Mouse (Mus musculus) embryonic fibroblast, embryonic 13.5 days (primary cell): Measurements from ENCODE around the gene Rin2. TPM values are rescaled to one million over a fixed set of nuclear protein-coding genes. Genes with fewer than 3 reads are reported as not detected.
"Not testable (repeated sequence)": the region's sequence is repeated elsewhere in the genome, so short reads cannot be mapped to it uniquely, and the experiment has no call there.

ENCODE experiments used
- H3K27ac ChIP-seq: 2 replicates; pipeline ENCODE4 v1.5.1; 2012; ENCODE audit warnings: low read length, control low read depth, inconsistent platforms; ENCODE audit not compliant: insufficient read depth
- H3K4me1 ChIP-seq: 2 replicates; pipeline ENCODE4 v1.6.1; 2011; ENCODE audit warnings: low read length; ENCODE audit not compliant: control insufficient read depth, insufficient read depth
- H3K4me3 ChIP-seq: 2 replicates; pipeline ENCODE4 v1.5.1; 2011; ENCODE audit warnings: mild to moderate bottlenecking, control low read depth, low read length; ENCODE audit not compliant: insufficient read depth
- CTCF ChIP-seq: IDR thresholded peaks from 2 replicates; pipeline ENCODE4 v1.5.1; 2011; ENCODE audit warnings: mild to moderate bottlenecking, control low read depth, low read length, moderate library complexity, borderline replicate concordance; ENCODE audit not compliant: insufficient read depth
- POLR2A ChIP-seq: IDR thresholded peaks from 2 replicates; pipeline ENCODE4 v1.6.1; 2011; ENCODE audit warnings: low read depth, mild to moderate bottlenecking, control low read depth, low read length, moderate library complexity
- polyA plus RNA-seq: library from polyadenylated mRNA; stranded (reverse); fragments of >200 nt; gene quantifications from 2 replicates; pipeline ENCODE4 v1.2.4, GENCODE M21; 2011; ENCODE audit warnings: low read depth; ENCODE audit not compliant: missing spikeins, insufficient read length

Rin2 gene
- polyA plus RNA-seq, 1 experiment, result 30.5 TPM

GRCm38 (mm10) chr2:145704738-145705137 lies 29.7 kb downstream of the Rin2 start:
- peaks cover 3% of the 10 kb centered on the region; the same call in 1 of the 2 replicates for H3K4me1 ChIP-seq
- H3K4me3 ChIP-seq, result no peak overlapping the region
- TF ChIP-seq CTCF (no peak), POLR2A (no peak)
- H3K27ac ChIP-seq, result no peak overlapping the region

- no peak overlapping the region for H3K27ac ChIP-seq
- TF ChIP-seq CTCF (no peak), POLR2A (no peak)
- no peaks in the 10 kb centered on the region for H3K4me1 ChIP-seq
- H3K4me3 ChIP-seq, result no peak overlapping the region
Observed at GRCm38 (mm10) chr2:145709727-145710389, 34.8 kb downstream of the Rin2 start.

- no peaks in the 10 kb centered on the region for H3K4me1 ChIP-seq
- TF ChIP-seq CTCF, result no peak
- TF ChIP-seq POLR2A, result no peak
- no peak overlapping the region for H3K4me3 ChIP-seq
- no peak overlapping the region for H3K27ac ChIP-seq
Observed at GRCm38 (mm10) chr2:145711512-145711911, 36.5 kb downstream of the Rin2 start.

- TF ChIP-seq CTCF, result no peak
- no peak for TF ChIP-seq POLR2A
- Histone ChIP-seq H3K27ac (no peak overlapping the region), H3K4me1 (no peaks in the 10 kb centered on the region), H3K4me3 (no peak overlapping the region)
Observed at GRCm38 (mm10) chr2:145712026-145712425, 37.0 kb downstream of the Rin2 start.

GRCm38 (mm10) chr2:145717539-145717938 lies 42.5 kb downstream of the Rin2 start:
- TF ChIP-seq POLR2A, result no peak
- no peak for TF ChIP-seq CTCF
- H3K27ac ChIP-seq, result no peak overlapping the region
- no peak overlapping the region for H3K4me3 ChIP-seq
- H3K4me1 ChIP-seq, result no peaks in the 10 kb centered on the region

GRCm38 (mm10) chr2:145718624-145719183 lies 43.7 kb downstream of the Rin2 start:
- Histone ChIP-seq H3K27ac (no peak overlapping the region), H3K4me3 (no peak overlapping the region), H3K4me1 (no peaks in the 10 kb centered on the region)
- TF ChIP-seq CTCF (no peak), POLR2A (no peak)

GRCm38 (mm10) chr2:145720157-145720556 lies 45.1 kb downstream of the Rin2 start:
- H3K4me3 ChIP-seq, result no peak overlapping the region
- H3K27ac ChIP-seq, result no peak overlapping the region
- no peaks in the 10 kb centered on the region for H3K4me1 ChIP-seq
- no peak for TF ChIP-seq POLR2A
- no peak for TF ChIP-seq CTCF

- TF ChIP-seq POLR2A, result no peak
- TF ChIP-seq CTCF, result no peak
- Histone ChIP-seq H3K27ac (no peak overlapping the region), H3K4me3 (no peak overlapping the region), H3K4me1 (no peaks in the 10 kb centered on the region)
Observed at GRCm38 (mm10) chr2:145720743-145721142, 45.7 kb downstream of the Rin2 start.

GRCm38 (mm10) chr2:145722304-145722703 lies 47.3 kb downstream of the Rin2 start:
- H3K4me3 ChIP-seq, H3K27ac ChIP-seq, H3K4me1 ChIP-seq: not testable (repeated sequence)

GRCm38 (mm10) chr2:145724288-145724687 lies 49.3 kb downstream of the Rin2 start:
- TF ChIP-seq CTCF (no peak), POLR2A (no peak)
- H3K4me1 ChIP-seq, result no peaks in the 10 kb centered on the region
- H3K27ac ChIP-seq, result no peak overlapping the region
- no peak overlapping the region for H3K4me3 ChIP-seq

GRCm38 (mm10) chr2:145729414-145729813 lies 54.4 kb downstream of the Rin2 start:
- no peak overlapping the region for H3K27ac ChIP-seq

More at GRCm38 (mm10) chr2:145729414-145729813, 54.4 kb downstream of the Rin2 start:
- peaks cover 4% of the 10 kb centered on the region; the same call in 1 of the 2 replicates for H3K4me1 ChIP-seq
- H3K4me3 ChIP-seq, result no peak overlapping the region
- no peak for TF ChIP-seq CTCF
- TF ChIP-seq POLR2A, result no peak
